Mouse (Mus musculus): ENCODE results near the gene Twf2. TPM values are rescaled to one million over a fixed set of nuclear protein-coding genes. Genes with fewer than 3 reads are reported as not detected.

The Twf2 gene
- polyA plus RNA-seq, 1 experiment: 21.2 TPM

DNA sequence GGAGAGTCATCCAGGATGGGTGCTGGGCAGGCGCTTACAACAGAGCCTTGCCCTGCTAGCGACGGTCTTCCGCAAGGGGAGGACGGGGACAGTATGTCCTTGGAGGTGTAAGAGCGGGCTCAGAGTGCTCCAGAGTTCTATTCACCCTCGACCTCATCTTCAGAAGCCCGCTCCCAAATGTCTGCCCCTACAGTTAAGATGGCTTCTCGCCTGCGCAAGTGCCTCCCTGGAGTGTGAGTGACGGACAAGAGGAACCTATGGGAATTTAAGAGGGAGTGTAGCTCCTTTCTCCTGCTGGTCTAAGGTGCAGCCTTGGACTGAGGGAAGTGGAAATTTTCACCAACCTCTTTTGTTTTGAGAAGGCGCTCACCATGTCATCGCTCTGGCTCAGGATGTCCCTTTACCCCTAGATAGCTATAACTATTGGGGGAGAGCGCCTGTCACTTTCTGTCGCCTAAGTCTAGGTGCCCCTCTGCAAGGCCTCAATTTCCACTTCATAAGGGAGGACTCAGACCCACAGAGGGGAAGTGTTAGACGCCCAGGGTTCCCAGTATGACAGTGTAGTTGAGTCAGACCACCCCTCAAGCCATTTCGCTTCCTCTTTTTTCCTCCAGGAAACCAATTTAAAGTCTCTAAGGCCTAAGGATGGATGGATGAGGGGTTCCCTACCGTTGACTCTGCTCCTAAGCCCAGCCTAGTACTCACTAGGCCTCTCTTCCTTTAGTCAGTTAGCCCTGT is 3.2 kb upstream of the Twf2 start, which contains the start of gene Ppm1m:
Gene Ppm1m, minus strand, starts transcription at position 212 of the 738 bp plus-strand sequence.
- H3K36me3 ChIP-seq (ENCODE audit: control insufficient read depth, insufficient read depth, low read length): no peaks in the 10 kb centered on the region
- H3K27ac ChIP-seq (ENCODE audit: insufficient read depth, low read depth, low read length): peak within 1 kb of the TSS; percentile 27; the same call in 1 of the 2 replicates
- peaks cover 30% of the 10 kb centered on the region for H3K4me1 ChIP-seq (ENCODE audit: control insufficient read depth, insufficient read depth, insufficient read length, low read length)
- no peaks in the 10 kb centered on the region for H3K27me3 ChIP-seq (ENCODE audit: control insufficient read depth, insufficient read depth, low read length)
- peak within 1 kb of the TSS; percentile 86 for H3K4me3 ChIP-seq (ENCODE audit: low read depth, low read length)
- no peak for TF ChIP-seq CTCF (IDR thresholded peaks at IDR 0.05; ENCODE audit: extremely low read depth, insufficient read length, insufficient replicate concordance, low read depth, low read length)
- TF ChIP-seq POLR2A (IDR thresholded peaks at IDR 0.05; ENCODE audit: low read depth, low read length): no peak; the same call in 1 of the 2 replicates
- 79% methylated on average over 18 of the region's 18 CpGs for WGBS

DNA sequence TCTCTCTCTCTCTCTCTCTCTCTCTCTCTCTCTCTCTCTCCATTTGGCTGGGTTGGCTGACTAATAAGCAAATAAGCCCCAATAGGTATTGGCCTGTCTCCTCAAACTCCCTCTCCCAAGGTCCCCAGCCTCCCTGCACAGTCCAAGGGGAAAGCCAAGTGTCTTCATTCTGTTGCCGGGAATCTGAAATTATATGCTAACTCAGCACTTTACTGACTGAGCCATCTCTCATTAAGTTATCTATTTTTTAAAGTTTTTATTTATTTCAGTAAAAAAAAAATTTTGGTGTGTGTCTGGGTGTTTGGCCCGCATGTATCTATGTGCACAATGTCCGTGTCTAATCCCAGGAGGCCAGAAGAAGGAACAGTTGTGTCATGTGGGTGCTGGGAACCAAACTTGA is 1.0 kb upstream of the Twf2 start:
- Histone ChIP-seq H3K4me3 (ENCODE audit: low read depth, low read length) (no peak overlapping the region), H3K36me3 (ENCODE audit: control insufficient read depth, insufficient read depth, low read length) (no peaks in the 10 kb centered on the region), H3K27ac (ENCODE audit: insufficient read depth, low read depth, low read length) (no peak overlapping the region), H3K27me3 (ENCODE audit: control insufficient read depth, insufficient read depth, low read length) (no peaks in the 10 kb centered on the region), H3K4me1 (ENCODE audit: control insufficient read depth, insufficient read depth, insufficient read length, low read length) (peaks cover 30% of the 10 kb centered on the region)
- no peak for TF ChIP-seq POLR2A (IDR thresholded peaks at IDR 0.05; ENCODE audit: low read depth, low read length)
- TF ChIP-seq CTCF (IDR thresholded peaks at IDR 0.05; ENCODE audit: extremely low read depth, insufficient read length, insufficient replicate concordance, low read depth, low read length): no peak
- WGBS: 82% methylated on average over 3 of the region's 3 CpGs

DNA sequence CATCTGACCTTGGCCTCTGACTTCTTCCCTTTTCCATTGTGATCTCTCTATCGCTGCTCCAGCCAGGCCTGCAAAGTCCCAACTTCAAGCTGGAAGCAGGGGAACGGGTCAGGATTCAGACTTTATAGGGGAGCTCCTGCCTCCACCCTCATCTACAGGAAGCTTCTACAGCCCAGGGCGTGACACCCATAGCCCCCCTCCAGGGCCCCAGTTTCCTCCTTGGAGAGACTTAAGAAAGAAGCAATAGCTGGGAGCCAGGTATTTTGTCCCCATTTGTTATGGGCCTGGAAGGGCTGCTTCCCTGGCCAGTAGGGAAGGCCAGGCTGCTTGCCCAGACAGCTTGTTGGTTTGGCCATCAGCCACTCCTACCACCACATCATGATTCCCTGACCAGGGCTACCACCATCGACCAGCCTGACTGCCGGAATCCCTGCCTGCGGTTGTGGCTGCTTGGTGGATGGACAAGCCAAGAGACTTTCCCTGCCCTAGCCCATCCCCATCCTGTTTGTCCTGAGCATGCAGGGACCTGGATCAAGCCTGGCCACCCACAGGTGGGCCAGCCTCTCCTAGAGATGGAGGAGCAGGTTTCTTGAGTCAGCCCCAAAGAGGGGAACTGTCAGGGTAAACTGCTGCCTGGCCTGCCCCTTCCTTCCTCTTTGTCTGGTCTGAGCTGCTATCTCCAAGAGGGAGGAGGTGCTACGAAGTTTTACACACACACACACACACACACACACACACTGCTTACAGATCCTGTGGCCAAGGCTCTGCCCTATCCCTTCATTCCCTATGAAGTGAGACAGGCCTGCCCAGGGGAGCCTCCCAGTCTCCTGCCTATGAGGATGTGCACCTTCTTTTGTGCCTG is 1.3 kb downstream of the Twf2 start:
- Histone ChIP-seq H3K36me3 (ENCODE audit: control insufficient read depth, insufficient read depth, low read length) (no peaks in the 10 kb centered on the region), H3K27me3 (ENCODE audit: control insufficient read depth, insufficient read depth, low read length) (no peaks in the 10 kb centered on the region), H3K4me3 (ENCODE audit: low read depth, low read length) (peak overlapping the region; percentile 41), H3K27ac (ENCODE audit: insufficient read depth, low read depth, low read length) (no peak overlapping the region), H3K4me1 (ENCODE audit: control insufficient read depth, insufficient read depth, insufficient read length, low read length) (peaks cover 21% of the 10 kb centered on the region)
- TF ChIP-seq CTCF (IDR thresholded peaks at IDR 0.05; ENCODE audit: extremely low read depth, insufficient read length, insufficient replicate concordance, low read depth, low read length) (no peak), POLR2A (IDR thresholded peaks at IDR 0.05; ENCODE audit: low read depth, low read length) (no peak)
- WGBS: 71% methylated on average over 7 of the region's 7 CpGs

GRCm38 (mm10) chr9:106205713-106206290 is 2.9 kb downstream of the Twf2 start:
- WGBS: 82% methylated on average over 7 of the region's 7 CpGs
- no peaks in the 10 kb centered on the region for H3K27me3 ChIP-seq (ENCODE audit: control insufficient read depth, insufficient read depth, low read length)
- H3K27ac ChIP-seq (ENCODE audit: insufficient read depth, low read depth, low read length): no peak overlapping the region
- H3K36me3 ChIP-seq (ENCODE audit: control insufficient read depth, insufficient read depth, low read length): no peaks in the 10 kb centered on the region
- no peak overlapping the region for H3K4me3 ChIP-seq (ENCODE audit: low read depth, low read length)
- TF ChIP-seq POLR2A (IDR thresholded peaks at IDR 0.05; ENCODE audit: low read depth, low read length): no peak
- no peak for TF ChIP-seq CTCF (IDR thresholded peaks at IDR 0.05; ENCODE audit: extremely low read depth, insufficient read length, insufficient replicate concordance, low read depth, low read length)
- peaks cover 15% of the 10 kb centered on the region for H3K4me1 ChIP-seq (ENCODE audit: control insufficient read depth, insufficient read depth, insufficient read length, low read length)

- Histone ChIP-seq H3K27ac (ENCODE audit: insufficient read depth, low read depth, low read length) (no peak overlapping the region), H3K36me3 (ENCODE audit: control insufficient read depth, insufficient read depth, low read length) (no peaks in the 10 kb centered on the region), H3K27me3 (ENCODE audit: control insufficient read depth, insufficient read depth, low read length) (no peaks in the 10 kb centered on the region), H3K4me3 (ENCODE audit: low read depth, low read length) (no peak overlapping the region), H3K4me1 (ENCODE audit: control insufficient read depth, insufficient read depth, insufficient read length, low read length) (peaks cover 16% of the 10 kb centered on the region)
- WGBS: 77% methylated on average over 2 of the region's 2 CpGs
- TF ChIP-seq CTCF (IDR thresholded peaks at IDR 0.05; ENCODE audit: extremely low read depth, insufficient read length, insufficient replicate concordance, low read depth, low read length): no peak
- TF ChIP-seq POLR2A (IDR thresholded peaks at IDR 0.05; ENCODE audit: low read depth, low read length): no peak
Measured at GRCm38 (mm10) chr9:106206515-106206914, 3.6 kb downstream of the Twf2 start.

GRCm38 (mm10) chr9:106208181-106208580 is 5.3 kb downstream of the Twf2 start:
- H3K27ac ChIP-seq (ENCODE audit: insufficient read depth, low read depth, low read length): no peak overlapping the region
- peaks cover 12% of the 10 kb centered on the region for H3K4me1 ChIP-seq (ENCODE audit: control insufficient read depth, insufficient read depth, insufficient read length, low read length)
- no peak overlapping the region for H3K4me3 ChIP-seq (ENCODE audit: low read depth, low read length)
- WGBS: 87% methylated on average over 5 of the region's 5 CpGs
- TF ChIP-seq CTCF (IDR thresholded peaks at IDR 0.05; ENCODE audit: extremely low read depth, insufficient read length, insufficient replicate concordance, low read depth, low read length): no peak
- TF ChIP-seq POLR2A (IDR thresholded peaks at IDR 0.05; ENCODE audit: low read depth, low read length): no peak
- no peaks in the 10 kb centered on the region for H3K27me3 ChIP-seq (ENCODE audit: control insufficient read depth, insufficient read depth, low read length)
- H3K36me3 ChIP-seq (ENCODE audit: control insufficient read depth, insufficient read depth, low read length): peaks cover 5% of the 10 kb centered on the region; the same call in 1 of the 2 replicates

Data from small intestine, adult 2 months (tissue).